Mouse (Mus musculus) right cerebral cortex, postnatal 10 days (tissue): ENCODE measurements around the gene Foxp1.

Source experiments
- DNase-seq, 2 experiments: peaks; one replicate each; pipeline ENCODE4 v3.0.0; 2021; ENCODE audit warnings: low spot score in 2 of 2

Gene Foxp1

GRCm38 (mm10) chr6:99263061-99263885 lies 259.2 kb downstream of the Foxp1 start:
- no peak for DNase-seq

- no peak for DNase-seq
Observed at GRCm38 (mm10) chr6:99261737-99262130, 260.8 kb downstream of the Foxp1 start.

GRCm38 (mm10) chr6:99260941-99261736 lies 261.4 kb downstream of the Foxp1 start:
- no peak for DNase-seq

- no peak for DNase-seq
Observed at GRCm38 (mm10) chr6:99258346-99258745, 264.2 kb downstream of the Foxp1 start.

- no peak for DNase-seq
Observed at GRCm38 (mm10) chr6:99257676-99258075, 264.8 kb downstream of the Foxp1 start.

GRCm38 (mm10) chr6:99253331-99253730 lies 269.2 kb downstream of the Foxp1 start:
- no peak for DNase-seq

GRCm38 (mm10) chr6:99252816-99253215 lies 269.7 kb downstream of the Foxp1 start:
- no peak for DNase-seq

- no peak for DNase-seq
Observed at GRCm38 (mm10) chr6:99251924-99252323, 270.6 kb downstream of the Foxp1 start.

GRCm38 (mm10) chr6:99251222-99251621 lies 271.3 kb downstream of the Foxp1 start:
- no peak for DNase-seq

- DNase-seq, result no peak
Observed at GRCm38 (mm10) chr6:99249496-99250030, 273.0 kb downstream of the Foxp1 start.

- DNase-seq, result no peak
Observed at GRCm38 (mm10) chr6:99248396-99248795, 274.1 kb downstream of the Foxp1 start.

- no peak for DNase-seq
Observed at GRCm38 (mm10) chr6:99241625-99242395, 280.7 kb downstream of the Foxp1 start.

GRCm38 (mm10) chr6:99240764-99241163 lies 281.8 kb downstream of the Foxp1 start:
- DNase-seq, result no peak

- no peak for DNase-seq
Observed at GRCm38 (mm10) chr6:99235588-99235987, 286.9 kb downstream of the Foxp1 start.

- DNase-seq, result no peak
Observed at GRCm38 (mm10) chr6:99233411-99233810, 289.1 kb downstream of the Foxp1 start.

- DNase-seq, result peak; percentile 31 to 39
Observed at GRCm38 (mm10) chr6:99228336-99228870, 294.1 kb downstream of the Foxp1 start.

- no peak for DNase-seq
Observed at GRCm38 (mm10) chr6:99221147-99221546, 301.4 kb downstream of the Foxp1 start.

GRCm38 (mm10) chr6:99220472-99220871 lies 302.0 kb downstream of the Foxp1 start:
- DNase-seq, result no peak

GRCm38 (mm10) chr6:99217846-99218245 lies 304.7 kb downstream of the Foxp1 start:
- no peak for DNase-seq

- no peak for DNase-seq
Observed at GRCm38 (mm10) chr6:99217155-99217554, 305.4 kb downstream of the Foxp1 start.

GRCm38 (mm10) chr6:99212461-99212860 lies 310.1 kb downstream of the Foxp1 start:
- DNase-seq, result no peak
